Mouse (Mus musculus): Measurements from ENCODE around the gene Gng4.

DNA sequence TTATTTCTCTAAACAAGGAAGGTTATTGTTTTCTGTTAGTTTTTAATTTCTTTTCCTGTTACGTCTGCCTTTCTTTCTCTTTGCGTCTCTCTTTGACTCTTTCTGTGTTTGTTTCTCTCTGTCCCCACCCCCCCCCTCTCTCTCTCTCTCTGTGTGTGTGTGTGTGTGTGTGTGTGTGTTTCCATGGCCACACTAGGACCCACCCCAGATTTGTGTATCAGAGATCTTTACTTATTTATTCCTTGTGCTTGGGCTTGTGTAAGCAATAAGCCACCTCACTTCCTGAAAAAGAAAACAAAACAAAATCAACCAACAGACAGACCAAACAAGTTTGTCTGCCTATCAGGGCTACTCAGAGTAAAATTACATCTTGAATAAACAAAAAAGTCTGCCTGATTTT, 82.5 kb downstream of the Gng4 start:
- TF ChIP-seq CTCF (conservative IDR thresholded peaks at IDR 0.05; ENCODE audit: low read length) (no peak), POU5F1 (IDR thresholded peaks at IDR 0.05; ENCODE audit: borderline replicate concordance, low read length) (no peak)

Measured in E14TG2a.4 (cell line).